Mouse (Mus musculus) ES-Bruce4 (cell line): ENCODE data around the gene Dnaaf2.
A peak's percentile ranks its signal among the peaks of the same experiment; 100 is the strongest.

Experiments
- CTCF ChIP-seq: IDR thresholded peaks from one replicate; pipeline ENCODE4 v1.8.1; 2011; ENCODE audit warnings: low read depth, low read length
- POLR2A ChIP-seq: IDR thresholded peaks from one replicate; pipeline ENCODE4 v1.8.1; 2011; ENCODE audit warnings: low read length; ENCODE audit not compliant: insufficient read depth

DNA sequence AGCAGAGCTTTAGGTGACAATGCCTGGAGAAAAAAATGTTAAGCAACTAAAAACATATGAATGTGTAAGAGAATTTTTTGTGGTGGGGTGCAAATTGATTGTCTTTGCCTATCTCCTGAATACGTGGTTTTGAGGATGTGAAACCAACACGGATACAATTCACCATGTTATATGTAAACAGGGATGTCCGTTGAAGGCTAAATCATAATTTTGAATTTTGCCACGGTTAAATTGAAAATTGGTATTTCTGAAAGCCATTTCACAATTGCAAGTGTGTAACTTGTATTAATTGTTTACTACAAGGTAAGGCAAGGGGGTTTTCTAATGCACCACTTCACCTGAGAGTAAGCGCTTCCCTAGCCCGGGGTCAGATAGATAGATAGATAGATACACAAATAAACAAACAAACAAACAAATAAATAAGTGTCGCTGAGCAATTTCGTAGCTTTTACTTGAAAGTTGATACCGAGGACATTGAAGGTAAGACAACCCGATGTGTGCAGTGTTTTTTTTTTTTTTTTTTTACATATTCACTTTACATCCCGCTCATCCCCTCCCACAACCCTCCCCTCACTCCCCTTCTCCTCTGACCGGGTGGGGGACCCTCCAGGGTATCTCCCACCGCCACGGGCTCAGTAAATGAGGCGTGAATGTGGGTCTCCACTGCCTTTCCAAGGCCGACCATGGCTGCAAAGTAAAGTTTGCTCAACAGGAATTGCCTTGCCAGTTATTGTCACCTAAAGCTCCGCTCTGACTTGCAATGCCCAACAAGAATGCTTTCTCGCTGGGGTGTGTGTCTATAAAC, 30.4 kb downstream of the Dnaaf2 start:
- TF ChIP-seq CTCF (no peak), POLR2A (peak; percentile 44)
